Mouse (Mus musculus): Measurements from ENCODE around the gene Snrpd2. TPM values are rescaled to one million over a fixed set of nuclear protein-coding genes. Genes with fewer than 3 reads are reported as not detected.

Snrpd2 gene
- polyA plus RNA-seq, 1 experiment, result 192 TPM

GRCm38 (mm10) chr7:19169506-19169905, 20.0 kb downstream of the Snrpd2 start:
- Histone ChIP-seq H3K27me3 (ENCODE audit: control insufficient read depth, insufficient read depth, insufficient read length) (no peaks in the 10 kb centered on the region), H3K36me3 (ENCODE audit: control insufficient read depth, insufficient read depth) (no peaks in the 10 kb centered on the region), H3K4me2 (ENCODE audit: low read depth) (no peak overlapping the region), H3ac (ENCODE audit: control insufficient read depth, insufficient read length) (no peak overlapping the region), H3K79me2 (ENCODE audit: control insufficient read depth, insufficient read depth) (no peaks in the 10 kb centered on the region), H3K4me3 (no peak overlapping the region)
- TF ChIP-seq POLR2A (IDR thresholded peaks at IDR 0.05; ENCODE audit: insufficient read length, low read depth) (no peak), MYOD1 (IDR thresholded peaks at IDR 0.05; ENCODE audit: control insufficient read depth in 1 of 3, insufficient read length in 2 of 3, low read depth in 2 of 3) (no peak), POLR2AphosphoS2 (IDR thresholded peaks at IDR 0.05; ENCODE audit: insufficient read length, low read depth) (no peak), E2F4 (IDR thresholded peaks at IDR 0.05; ENCODE audit: insufficient read depth) (no peak), MAX (IDR thresholded peaks at IDR 0.05; ENCODE audit: low read depth) (no peak), USF1 (IDR thresholded peaks at IDR 0.05; ENCODE audit: low read depth) (no peak), REST (IDR thresholded peaks at IDR 0.05; ENCODE audit: insufficient read depth, insufficient read length) (no peak), TCF12 (IDR thresholded peaks at IDR 0.05; ENCODE audit: insufficient read depth, poor library complexity, severe bottlenecking) (no peak), TCF3 (IDR thresholded peaks at IDR 0.05; ENCODE audit: insufficient read length, low read depth) (no peak), SRF (IDR thresholded peaks at IDR 0.05; ENCODE audit: control insufficient read depth, insufficient read length, low read depth) (no peak), CEBPB (IDR thresholded peaks at IDR 0.05; ENCODE audit: insufficient read depth, poor library complexity, severe bottlenecking) (no peak), MYOG (IDR thresholded peaks at IDR 0.05; ENCODE audit: control insufficient read depth in 1 of 3, insufficient read depth in 1 of 3, insufficient read length in 2 of 3, low read depth in 2 of 3) (no peak)

- TF ChIP-seq TCF3 (IDR thresholded peaks at IDR 0.05; ENCODE audit: insufficient read length, low read depth) (no peak), MYOD1 (IDR thresholded peaks at IDR 0.05; ENCODE audit: control insufficient read depth in 1 of 3, insufficient read length in 2 of 3, low read depth in 2 of 3) (no peak), E2F4 (IDR thresholded peaks at IDR 0.05; ENCODE audit: insufficient read depth) (no peak), MAX (IDR thresholded peaks at IDR 0.05; ENCODE audit: low read depth) (no peak), USF1 (IDR thresholded peaks at IDR 0.05; ENCODE audit: low read depth) (no peak), POLR2A (IDR thresholded peaks at IDR 0.05; ENCODE audit: insufficient read length, low read depth) (no peak), REST (IDR thresholded peaks at IDR 0.05; ENCODE audit: insufficient read depth, insufficient read length) (no peak), POLR2AphosphoS2 (IDR thresholded peaks at IDR 0.05; ENCODE audit: insufficient read length, low read depth) (no peak), CEBPB (IDR thresholded peaks at IDR 0.05; ENCODE audit: insufficient read depth, poor library complexity, severe bottlenecking) (no peak), TCF12 (IDR thresholded peaks at IDR 0.05; ENCODE audit: insufficient read depth, poor library complexity, severe bottlenecking) (no peak), MYOG (IDR thresholded peaks at IDR 0.05; ENCODE audit: control insufficient read depth in 1 of 3, insufficient read depth in 1 of 3, insufficient read length in 2 of 3, low read depth in 2 of 3) (no peak), SRF (IDR thresholded peaks at IDR 0.05; ENCODE audit: control insufficient read depth, insufficient read length, low read depth) (no peak)
- Histone ChIP-seq H3K27me3 (ENCODE audit: control insufficient read depth, insufficient read depth, insufficient read length) (no peaks in the 10 kb centered on the region), H3ac (ENCODE audit: control insufficient read depth, insufficient read length) (no peak overlapping the region), H3K4me2 (ENCODE audit: low read depth) (no peak overlapping the region), H3K36me3 (ENCODE audit: control insufficient read depth, insufficient read depth) (no peaks in the 10 kb centered on the region), H3K79me2 (ENCODE audit: control insufficient read depth, insufficient read depth) (no peaks in the 10 kb centered on the region), H3K4me3 (no peak overlapping the region)
These were observed 20.6 kb downstream of the Snrpd2 start for GRCm38 (mm10) chr7:19170142-19170541.

GRCm38 (mm10) chr7:19171831-19172230, 22.3 kb downstream of the Snrpd2 start:
- no peak overlapping the region for H3K4me2 ChIP-seq (ENCODE audit: low read depth)
- TF ChIP-seq REST (IDR thresholded peaks at IDR 0.05; ENCODE audit: insufficient read depth, insufficient read length) (no peak), CEBPB (IDR thresholded peaks at IDR 0.05; ENCODE audit: insufficient read depth, poor library complexity, severe bottlenecking) (no peak), POLR2A (IDR thresholded peaks at IDR 0.05; ENCODE audit: insufficient read length, low read depth) (no peak), MYOG (IDR thresholded peaks at IDR 0.05; ENCODE audit: control insufficient read depth in 1 of 3, insufficient read depth in 1 of 3, insufficient read length in 2 of 3, low read depth in 2 of 3) (no peak), MYOD1 (IDR thresholded peaks at IDR 0.05; ENCODE audit: control insufficient read depth in 1 of 3, insufficient read length in 2 of 3, low read depth in 2 of 3) (no peak), SRF (IDR thresholded peaks at IDR 0.05; ENCODE audit: control insufficient read depth, insufficient read length, low read depth) (no peak), POLR2AphosphoS2 (IDR thresholded peaks at IDR 0.05; ENCODE audit: insufficient read length, low read depth) (no peak), MAX (IDR thresholded peaks at IDR 0.05; ENCODE audit: low read depth) (no peak), E2F4 (IDR thresholded peaks at IDR 0.05; ENCODE audit: insufficient read depth) (no peak), USF1 (IDR thresholded peaks at IDR 0.05; ENCODE audit: low read depth) (no peak), TCF12 (IDR thresholded peaks at IDR 0.05; ENCODE audit: insufficient read depth, poor library complexity, severe bottlenecking) (no peak), TCF3 (IDR thresholded peaks at IDR 0.05; ENCODE audit: insufficient read length, low read depth) (no peak)
- no peaks in the 10 kb centered on the region for H3K27me3 ChIP-seq (ENCODE audit: control insufficient read depth, insufficient read depth, insufficient read length)
- H3K79me2 ChIP-seq (ENCODE audit: control insufficient read depth, insufficient read depth), result no peaks in the 10 kb centered on the region
- H3K36me3 ChIP-seq (ENCODE audit: control insufficient read depth, insufficient read depth), result no peaks in the 10 kb centered on the region
- no peak overlapping the region for H3K4me3 ChIP-seq
- no peak overlapping the region for H3ac ChIP-seq (ENCODE audit: control insufficient read depth, insufficient read length)

DNA sequence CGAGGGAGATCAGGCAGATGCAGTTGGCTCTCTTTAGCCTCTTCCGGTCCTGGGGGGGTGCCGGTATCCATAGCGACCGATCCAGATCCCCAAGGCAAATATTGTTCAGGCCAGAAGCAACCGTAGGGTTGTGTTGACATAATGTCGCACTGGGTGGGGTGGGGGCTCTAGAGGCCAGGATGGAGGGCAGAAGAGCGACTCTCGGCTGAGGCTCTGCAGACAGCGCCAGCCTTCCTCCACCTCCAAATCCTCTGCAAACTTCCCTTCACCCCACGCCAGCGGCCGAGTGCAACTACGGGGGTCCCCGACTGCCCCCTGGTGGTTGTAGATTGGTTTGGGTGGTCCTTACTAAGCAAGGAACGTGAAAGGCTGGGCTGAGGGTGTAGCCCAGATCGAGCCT, 23.4 kb downstream of the Snrpd2 start:
- H3K4me2 ChIP-seq (ENCODE audit: low read depth), result peak overlapping the region; percentile 15
- H3ac ChIP-seq (ENCODE audit: control insufficient read depth, insufficient read length), result no peak overlapping the region
- H3K79me2 ChIP-seq (ENCODE audit: control insufficient read depth, insufficient read depth), result no peaks in the 10 kb centered on the region
- H3K36me3 ChIP-seq (ENCODE audit: control insufficient read depth, insufficient read depth), result no peaks in the 10 kb centered on the region
- no peak for TF ChIP-seq USF1 (IDR thresholded peaks at IDR 0.05; ENCODE audit: low read depth)
- TF ChIP-seq REST (IDR thresholded peaks at IDR 0.05; ENCODE audit: insufficient read depth, insufficient read length), result no peak
- no peak for TF ChIP-seq SRF (IDR thresholded peaks at IDR 0.05; ENCODE audit: control insufficient read depth, insufficient read length, low read depth)
- TF ChIP-seq TCF3 (IDR thresholded peaks at IDR 0.05; ENCODE audit: insufficient read length, low read depth), result no peak
- no peak for TF ChIP-seq MYOD1 (IDR thresholded peaks at IDR 0.05; ENCODE audit: control insufficient read depth in 1 of 3, insufficient read length in 2 of 3, low read depth in 2 of 3)
- TF ChIP-seq CEBPB (IDR thresholded peaks at IDR 0.05; ENCODE audit: insufficient read depth, poor library complexity, severe bottlenecking), result no peak
- TF ChIP-seq MAX (IDR thresholded peaks at IDR 0.05; ENCODE audit: low read depth), result no peak
- H3K4me3 ChIP-seq, result no peak overlapping the region
- no peaks in the 10 kb centered on the region for H3K27me3 ChIP-seq (ENCODE audit: control insufficient read depth, insufficient read depth, insufficient read length)

All from myocyte (in vitro differentiated cells).